Mouse (Mus musculus): ENCODE results near the gene Icosl. TPM values are rescaled to one million over a fixed set of nuclear protein-coding genes. Genes with fewer than 3 reads are reported as not detected.

Gene Icosl
- polyA plus RNA-seq, 1 experiment from 2014 or later = 9.5 TPM

Other genes with a start within 250 kb of the Icosl start
- gene Krtap10-4, start 242.2 kb upstream of the Icosl start, polyA plus RNA-seq (2015; fragmentation: Nextera tagmentation; extraction: Ambion mirVana) = not detected in 2 replicates
- gene Krtap10-10, start 233.4 kb upstream of the Icosl start, polyA plus RNA-seq (2015; fragmentation: Nextera tagmentation; extraction: Ambion mirVana) = not detected in 2 replicates
- not detected in 2 replicates for gene Gm36176, start 222.5 kb upstream of the Icosl start, polyA plus RNA-seq (2015; fragmentation: Nextera tagmentation; extraction: Ambion mirVana)
- not detected in 2 replicates for gene Gm10318, start 216.4 kb upstream of the Icosl start, polyA plus RNA-seq (2015; fragmentation: Nextera tagmentation; extraction: Ambion mirVana)
- not detected in 2 replicates for gene Gm3285, start 207.3 kb upstream of the Icosl start, polyA plus RNA-seq (2015; fragmentation: Nextera tagmentation; extraction: Ambion mirVana)
- 3.5 and 4.7 TPM in 2 replicates for gene Lrrc3, start 166.8 kb upstream of the Icosl start, polyA plus RNA-seq (2015; fragmentation: Nextera tagmentation; extraction: Ambion mirVana)
- 1.1 and 1.4 TPM in 2 replicates for gene Trpm2, start 98.7 kb upstream of the Icosl start, polyA plus RNA-seq (2015; fragmentation: Nextera tagmentation; extraction: Ambion mirVana)
- 19.9 and 22.6 TPM in 2 replicates for gene 1810043G02Rik, start 90.8 kb upstream of the Icosl start, polyA plus RNA-seq (2015; fragmentation: Nextera tagmentation; extraction: Ambion mirVana)
- 158 and 164 TPM in 2 replicates for gene Pfkl, start 59.2 kb upstream of the Icosl start, polyA plus RNA-seq (2015; fragmentation: Nextera tagmentation; extraction: Ambion mirVana)
- 0.65 and 1.6 TPM in 2 replicates for gene Dnmt3l, start 27.4 kb upstream of the Icosl start, polyA plus RNA-seq (2015; fragmentation: Nextera tagmentation; extraction: Ambion mirVana)
- gene Aire, start 25.7 kb upstream of the Icosl start, polyA plus RNA-seq (2015; fragmentation: Nextera tagmentation; extraction: Ambion mirVana) = 2.2 and 2.3 TPM in 2 replicates
- 35.8 and 36.5 TPM in 2 replicates for gene D10Jhu81e, start 100.5 kb downstream of the Icosl start, polyA plus RNA-seq (2015; fragmentation: Nextera tagmentation; extraction: Ambion mirVana)
- gene Pwp2, start 115.8 kb downstream of the Icosl start, polyA plus RNA-seq (2015; fragmentation: Nextera tagmentation; extraction: Ambion mirVana) = 16.5 and 17.0 TPM in 2 replicates
- 5.0 and 7.9 TPM in 2 replicates for gene Trappc10, start 175.3 kb downstream of the Icosl start, polyA plus RNA-seq (2015; fragmentation: Nextera tagmentation; extraction: Ambion mirVana)